Mouse (Mus musculus): ENCODE measurements around the gene Zbtb16. TPM values are rescaled to one million over a fixed set of nuclear protein-coding genes. Genes with fewer than 3 reads are reported as not detected.

Zbtb16 gene
- polyA plus RNA-seq (2012; rRNA removed): 3.7 and 4.1 TPM in 2 replicates

DNA sequence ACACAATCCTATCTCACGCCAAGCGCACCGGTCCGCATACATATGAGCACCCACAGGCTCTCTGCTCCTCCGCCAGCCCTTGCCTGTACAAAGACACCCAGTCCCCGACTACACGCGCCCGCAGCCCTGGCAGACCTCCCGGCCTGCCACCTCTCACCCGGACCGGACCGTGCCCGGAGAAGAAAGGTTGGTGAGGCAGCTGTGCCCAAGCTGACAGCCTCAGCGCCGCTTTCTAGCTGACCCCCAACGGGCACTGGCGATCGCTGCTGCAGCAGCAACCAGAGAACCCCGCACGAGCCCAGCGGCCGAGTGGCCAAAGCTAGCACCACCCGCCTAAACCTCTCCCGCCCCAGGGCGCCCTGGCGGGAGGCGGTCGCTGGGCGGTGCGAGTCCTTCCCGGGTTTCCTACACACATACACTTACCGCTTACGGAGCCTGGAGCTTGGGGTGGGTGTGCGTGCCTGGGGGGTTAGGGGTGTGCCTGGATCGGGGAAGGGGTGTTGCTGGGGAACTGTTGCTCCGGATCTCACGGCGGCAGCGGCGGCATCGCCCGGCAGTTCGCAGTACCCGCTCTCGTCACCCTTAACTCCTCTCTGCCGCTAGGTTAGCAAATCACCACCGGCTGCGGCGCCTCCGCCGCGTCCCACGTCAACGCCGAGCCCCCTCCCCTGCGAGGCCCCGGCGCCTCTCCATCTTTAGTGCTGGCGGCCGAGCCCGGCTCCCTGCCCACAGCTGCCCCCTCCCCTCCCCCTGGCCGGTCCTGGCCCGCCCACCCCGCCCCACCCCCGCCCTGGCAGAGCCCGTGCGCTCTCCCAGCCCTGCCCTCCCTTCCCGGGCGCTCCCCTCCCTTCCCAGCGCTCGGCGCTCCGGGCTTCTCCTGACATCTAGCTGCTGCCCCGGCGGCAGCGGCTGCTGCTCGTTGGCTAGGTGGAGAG, at the start of gene Zbtb16:
Zbtb16 (minus strand) TSS at position 592 of the 935 bp plus-strand sequence.
- H3K36me3 ChIP-seq (ENCODE audit: control insufficient read depth, insufficient read depth, low read length): no peaks in the 10 kb centered on the region
- H3K27ac ChIP-seq (ENCODE audit: control insufficient read depth, insufficient read depth, low read length): no peak within 1 kb of the TSS; the same call in 1 of the 2 replicates
- TF ChIP-seq CTCF (IDR thresholded peaks at IDR 0.05; ENCODE audit: borderline replicate concordance, control insufficient read depth, extremely low read depth, insufficient read depth, low read length, poor library complexity) (no peak), POLR2A (IDR thresholded peaks at IDR 0.05; ENCODE audit: control insufficient read depth, extremely low read depth, insufficient read depth, low read length, poor library complexity) (no peak)
- DNase-seq: peak; percentile 19
- peak within 1 kb of the TSS; percentile 34 for H3K4me3 ChIP-seq (ENCODE audit: control insufficient read depth, insufficient read depth, low read length)
- under 1% methylated on average over 74 of the region's 78 CpGs for WGBS
- 0 out of 2 replicates have a peak, but pooled peaks cover 4% of the 10 kb centered on the region for H3K4me1 ChIP-seq (replicated peaks; ENCODE audit: control insufficient read depth, insufficient read depth, low read length)
- H3K27me3 ChIP-seq (ENCODE audit: control insufficient read depth, insufficient read depth, low read length): peaks cover 17% of the 10 kb centered on the region

DNA sequence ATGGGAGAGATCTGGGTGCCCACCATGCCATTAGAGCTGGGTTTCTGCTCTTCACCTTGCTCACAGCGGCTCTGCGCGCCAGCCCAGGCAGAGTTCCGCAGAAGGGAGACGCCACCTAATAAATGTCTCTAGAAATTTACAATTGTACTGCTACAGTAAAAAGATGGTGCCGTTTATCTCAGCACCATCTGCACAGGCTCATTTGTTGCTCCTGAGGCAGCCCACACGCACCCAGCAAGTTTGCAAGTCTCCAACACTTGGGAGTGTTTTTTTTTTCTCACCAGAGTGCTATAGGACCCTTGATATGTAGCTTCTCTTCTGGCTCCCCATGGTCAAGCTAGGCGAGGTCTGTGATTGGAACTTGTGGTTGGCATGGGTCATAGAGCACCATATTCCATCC, 36.9 kb upstream of the Zbtb16 start:
- Histone ChIP-seq H3K4me3 (ENCODE audit: control insufficient read depth, insufficient read depth, low read length) (no peak overlapping the region), H3K36me3 (ENCODE audit: control insufficient read depth, insufficient read depth, low read length) (no peaks in the 10 kb centered on the region), H3K27ac (ENCODE audit: control insufficient read depth, insufficient read depth, low read length) (no peak overlapping the region), H3K27me3 (ENCODE audit: control insufficient read depth, insufficient read depth, low read length) (no peaks in the 10 kb centered on the region), H3K4me1 (replicated peaks; ENCODE audit: control insufficient read depth, insufficient read depth, low read length) (no peaks in the 10 kb centered on the region)
- no peak for DNase-seq
- WGBS: 87% methylated on average over 8 of the region's 8 CpGs
- TF ChIP-seq CTCF (IDR thresholded peaks at IDR 0.05; ENCODE audit: borderline replicate concordance, control insufficient read depth, extremely low read depth, insufficient read depth, low read length, poor library complexity): no peak
- no peak for TF ChIP-seq POLR2A (IDR thresholded peaks at IDR 0.05; ENCODE audit: control insufficient read depth, extremely low read depth, insufficient read depth, low read length, poor library complexity)

DNA sequence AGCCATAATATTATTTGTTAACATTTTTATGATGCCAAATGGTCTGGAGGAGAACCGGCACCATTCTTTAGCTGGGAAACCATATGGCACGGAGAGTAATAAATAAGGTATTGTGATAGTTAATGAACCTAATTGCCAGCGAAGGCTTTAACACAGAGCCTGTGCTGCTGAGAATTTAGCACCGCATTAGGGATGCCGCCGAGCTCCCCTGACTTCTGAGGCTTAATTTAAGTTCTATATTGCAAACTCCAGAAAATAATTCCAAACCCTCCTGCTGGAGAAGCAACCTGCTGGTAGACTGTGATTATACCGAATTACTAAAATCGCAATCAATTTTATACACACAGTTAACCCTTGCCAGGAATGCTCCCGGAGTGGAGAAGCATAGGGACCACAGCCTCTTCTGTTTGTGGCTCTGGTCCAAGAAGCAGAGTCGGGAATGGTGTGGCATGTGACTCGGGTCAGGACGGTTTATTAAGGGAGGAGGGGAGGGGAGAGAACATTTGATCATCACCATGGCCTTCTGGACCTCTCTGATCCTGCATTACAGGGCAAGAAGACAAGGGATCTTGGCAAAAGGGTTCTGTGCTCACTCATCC, 30.6 kb upstream of the Zbtb16 start:
- Histone ChIP-seq H3K36me3 (ENCODE audit: control insufficient read depth, insufficient read depth, low read length) (no peaks in the 10 kb centered on the region), H3K4me1 (replicated peaks; ENCODE audit: control insufficient read depth, insufficient read depth, low read length) (no peaks in the 10 kb centered on the region), H3K27me3 (ENCODE audit: control insufficient read depth, insufficient read depth, low read length) (no peaks in the 10 kb centered on the region), H3K4me3 (ENCODE audit: control insufficient read depth, insufficient read depth, low read length) (no peak overlapping the region), H3K27ac (ENCODE audit: control insufficient read depth, insufficient read depth, low read length) (no peak overlapping the region)
- 78% methylated on average over 12 of the region's 12 CpGs for WGBS
- no peak for DNase-seq
- TF ChIP-seq POLR2A (IDR thresholded peaks at IDR 0.05; ENCODE audit: control insufficient read depth, extremely low read depth, insufficient read depth, low read length, poor library complexity): no peak
- TF ChIP-seq CTCF (IDR thresholded peaks at IDR 0.05; ENCODE audit: borderline replicate concordance, control insufficient read depth, extremely low read depth, insufficient read depth, low read length, poor library complexity): no peak

DNA sequence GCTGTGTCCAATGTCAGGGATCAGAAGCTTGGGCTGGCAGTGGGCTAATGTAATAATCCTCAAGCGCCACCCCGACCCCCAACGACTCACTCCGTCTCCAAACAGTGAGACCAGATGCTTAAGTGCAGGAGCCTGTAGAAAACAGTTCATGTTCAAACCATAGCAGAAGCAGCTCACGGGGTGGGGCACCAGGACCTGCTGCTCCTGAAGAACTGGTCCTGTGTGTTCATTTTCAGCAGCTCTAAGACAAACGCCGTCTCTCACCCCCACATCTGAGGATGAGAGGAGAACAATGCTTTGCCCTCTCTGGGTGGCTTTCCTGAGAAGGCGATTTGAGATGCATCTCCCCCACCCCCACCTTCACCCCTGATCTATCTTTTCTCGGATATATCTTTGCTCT, 29.2 kb upstream of the Zbtb16 start:
- no peaks in the 10 kb centered on the region for H3K4me1 ChIP-seq (replicated peaks; ENCODE audit: control insufficient read depth, insufficient read depth, low read length)
- H3K27ac ChIP-seq (ENCODE audit: control insufficient read depth, insufficient read depth, low read length): no peak overlapping the region
- DNase-seq: no peak
- TF ChIP-seq POLR2A (IDR thresholded peaks at IDR 0.05; ENCODE audit: control insufficient read depth, extremely low read depth, insufficient read depth, low read length, poor library complexity) (no peak), CTCF (IDR thresholded peaks at IDR 0.05; ENCODE audit: borderline replicate concordance, control insufficient read depth, extremely low read depth, insufficient read depth, low read length, poor library complexity) (no peak)
- H3K27me3 ChIP-seq (ENCODE audit: control insufficient read depth, insufficient read depth, low read length): no peaks in the 10 kb centered on the region
- WGBS: 71% methylated on average over 9 of the region's 9 CpGs
- no peak overlapping the region for H3K4me3 ChIP-seq (ENCODE audit: control insufficient read depth, insufficient read depth, low read length)
- no peaks in the 10 kb centered on the region for H3K36me3 ChIP-seq (ENCODE audit: control insufficient read depth, insufficient read depth, low read length)

DNA sequence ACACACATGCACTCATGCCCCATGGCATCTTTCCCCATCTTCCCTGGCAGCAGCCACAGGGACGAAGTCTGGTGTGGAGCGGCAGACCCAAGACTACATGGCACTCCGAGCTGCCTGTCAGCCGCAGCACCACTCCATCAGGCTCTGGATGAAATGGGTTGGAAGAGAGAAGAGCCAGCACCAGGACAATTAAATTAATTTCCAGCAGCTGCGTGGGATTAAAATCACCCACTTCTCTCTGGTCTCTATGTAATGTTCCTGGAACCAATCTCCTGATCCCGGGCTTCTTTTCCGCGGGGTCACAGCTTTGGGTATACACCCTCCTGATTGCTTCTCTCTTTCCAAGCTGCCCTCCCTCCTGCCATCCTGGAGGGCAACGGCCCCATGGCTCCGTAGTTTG, 25.5 kb upstream of the Zbtb16 start:
- H3K4me3 ChIP-seq (ENCODE audit: control insufficient read depth, insufficient read depth, low read length): no peak overlapping the region
- WGBS: 91% methylated on average over 10 of the region's 10 CpGs
- no peak overlapping the region for H3K27ac ChIP-seq (ENCODE audit: control insufficient read depth, insufficient read depth, low read length)
- no peak for DNase-seq
- no peaks in the 10 kb centered on the region for H3K4me1 ChIP-seq (replicated peaks; ENCODE audit: control insufficient read depth, insufficient read depth, low read length)
- TF ChIP-seq CTCF (IDR thresholded peaks at IDR 0.05; ENCODE audit: borderline replicate concordance, control insufficient read depth, extremely low read depth, insufficient read depth, low read length, poor library complexity): no peak
- no peak for TF ChIP-seq POLR2A (IDR thresholded peaks at IDR 0.05; ENCODE audit: control insufficient read depth, extremely low read depth, insufficient read depth, low read length, poor library complexity)
- no peaks in the 10 kb centered on the region for H3K27me3 ChIP-seq (ENCODE audit: control insufficient read depth, insufficient read depth, low read length)
- H3K36me3 ChIP-seq (ENCODE audit: control insufficient read depth, insufficient read depth, low read length): no peaks in the 10 kb centered on the region

DNA sequence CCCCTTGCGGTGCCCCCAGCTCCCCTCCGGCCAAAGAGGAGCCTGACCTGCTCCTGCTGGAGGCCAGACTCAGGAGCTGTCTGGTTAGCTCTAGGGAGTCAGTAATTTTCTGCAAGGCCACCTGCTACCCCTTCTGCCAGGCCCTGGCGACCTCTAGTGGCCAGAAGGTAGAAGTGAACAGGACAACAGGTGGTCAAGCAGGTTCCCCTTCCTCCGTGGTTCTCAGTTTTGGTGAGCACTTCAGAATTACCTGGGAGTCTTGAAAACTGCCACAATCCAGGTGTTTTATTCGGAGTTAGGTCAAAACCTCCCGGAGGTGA, 24.5 kb upstream of the Zbtb16 start:
- H3K27ac ChIP-seq (ENCODE audit: control insufficient read depth, insufficient read depth, low read length): no peak overlapping the region
- H3K27me3 ChIP-seq (ENCODE audit: control insufficient read depth, insufficient read depth, low read length): no peaks in the 10 kb centered on the region
- peak; percentile 56 for DNase-seq
- H3K36me3 ChIP-seq (ENCODE audit: control insufficient read depth, insufficient read depth, low read length): no peaks in the 10 kb centered on the region
- WGBS: 7% methylated on average over 6 of the region's 6 CpGs
- no peak overlapping the region for H3K4me3 ChIP-seq (ENCODE audit: control insufficient read depth, insufficient read depth, low read length)
- TF ChIP-seq CTCF (IDR thresholded peaks at IDR 0.05; ENCODE audit: borderline replicate concordance, control insufficient read depth, extremely low read depth, insufficient read depth, low read length, poor library complexity) (peak; percentile 79; the same call in 1 of the 2 replicates), POLR2A (IDR thresholded peaks at IDR 0.05; ENCODE audit: control insufficient read depth, extremely low read depth, insufficient read depth, low read length, poor library complexity) (no peak)
- H3K4me1 ChIP-seq (replicated peaks; ENCODE audit: control insufficient read depth, insufficient read depth, low read length): no peaks in the 10 kb centered on the region

Measured in thymus, adult 2 months (tissue).